Mouse (Mus musculus): Measurements from ENCODE around the gene Mb.

GRCm38 (mm10) chr15:77034526-77034925 lies 15.9 kb downstream of the Mb start:
- no peak for TF ChIP-seq POLR2A (IDR thresholded peaks at IDR 0.05; ENCODE audit: insufficient read depth, low read depth, low read length)
- TF ChIP-seq EP300 (IDR thresholded peaks at IDR 0.05; ENCODE audit: insufficient read depth, low read depth, low read length): no peak
- TF ChIP-seq CTCF (IDR thresholded peaks at IDR 0.05): no peak

All from heart, adult 2 months (tissue).